Mouse (Mus musculus) layer of hippocampus, postnatal 10 days (tissue): ENCODE data around the gene Mrps34. TPM values are rescaled to one million over a fixed set of nuclear protein-coding genes. Genes with fewer than 3 reads are reported as not detected.

Experiments used
- total RNA-seq, 2 experiments: library from RNA; stranded (reverse); gene quantifications; 2 replicates each; pipeline ENCODE4 v1.2.3; 2021

Gene Mrps34
- total RNA-seq, 2 experiments from 2014 or later, result 74.1 to 77.8 TPM

Other genes with a start within 250 kb of the Mrps34 start
- gene Slc9a3r2, start 244.8 kb upstream of the Mrps34 start, total RNA-seq, result 10 to 100 TPM; 48.5 to 49.4 TPM
- gene Npw, start 236.7 kb upstream of the Mrps34 start, total RNA-seq, result 1 to 10 TPM; 1.3 to 1.6 TPM
- gene Zfp598, start 225.4 kb upstream of the Mrps34 start, total RNA-seq, result 10 to 100 TPM; 40.1 to 43.6 TPM
- gene Syngr3, start 205.2 kb upstream of the Mrps34 start, total RNA-seq, result 100 to 1,000 TPM; 211 to 212 TPM
- 10 to 100 TPM; 19.3 to 22.4 TPM for gene Gfer, start 199.0 kb upstream of the Mrps34 start, total RNA-seq
- gene Noxo1, start 198.9 kb upstream of the Mrps34 start, total RNA-seq, result 1 to 10 TPM; 4.8 to 5.0 TPM
- 10 to 100 TPM; 28.5 to 34.3 TPM for gene Tbl3, start 187.5 kb upstream of the Mrps34 start, total RNA-seq
- not detected for gene Rnf151, start 177.1 kb upstream of the Mrps34 start, total RNA-seq
- gene Rps2, start 177.0 kb upstream of the Mrps34 start, total RNA-seq, result 100 to 1,000 TPM; 563 to 651 TPM
- 100 to 1,000 TPM; 180 to 197 TPM for gene Ndufb10, start 170.6 kb upstream of the Mrps34 start, total RNA-seq
- under 1 TPM; 0.53 to 0.62 TPM for gene Rpl3l, start 167.3 kb upstream of the Mrps34 start, total RNA-seq
- gene Msrb1, start 158.5 kb upstream of the Mrps34 start, total RNA-seq, result 10 to 100 TPM; 46.7 to 47.5 TPM
- gene Hs3st6, start 142.1 kb upstream of the Mrps34 start, total RNA-seq, result under 1 TPM in 1 of 2 experiments, not detected in 1; 0.40 TPM
- gene Meiob, start 90.8 kb upstream of the Mrps34 start, total RNA-seq, result not detected
- gene Hagh, start 55.0 kb upstream of the Mrps34 start, total RNA-seq, result 10 to 100 TPM; 81.5 to 87.7 TPM
- gene Fahd1, start 44.8 kb upstream of the Mrps34 start, total RNA-seq, result 10 to 100 TPM; 15.6 to 16.2 TPM
- gene Igfals, start 29.1 kb upstream of the Mrps34 start, total RNA-seq, result not detected
- gene Nubp2, start 8.8 kb upstream of the Mrps34 start, total RNA-seq, result 10 to 100 TPM; 40.4 to 40.5 TPM
- gene Spsb3, start 8.5 kb upstream of the Mrps34 start, total RNA-seq, result 10 to 100 TPM; 36.4 to 36.9 TPM
- gene Eme2, start within 50 bp of the Mrps34 start, total RNA-seq, result 10 to 100 TPM; 61.6 to 62.1 TPM
- 10 to 100 TPM; 40.8 to 44.2 TPM for gene Nme3, start 1.4 kb downstream of the Mrps34 start, total RNA-seq
- 100 to 1,000 TPM; 276 to 287 TPM for gene Mapk8ip3, start 41.9 kb downstream of the Mrps34 start, total RNA-seq
- gene Jpt2, start 65.6 kb downstream of the Mrps34 start, total RNA-seq, result 10 to 100 TPM; 13.0 to 14.1 TPM
- gene Cramp1l, start 120.7 kb downstream of the Mrps34 start, total RNA-seq, result 10 to 100 TPM; 27.2 to 28.9 TPM
- gene Ift140, start 121.0 kb downstream of the Mrps34 start, total RNA-seq, result 10 to 100 TPM; 25.6 to 30.1 TPM
- 1 to 10 TPM; 7.4 to 7.9 TPM for gene Tmem204, start 188.5 kb downstream of the Mrps34 start, total RNA-seq
- gene Telo2, start 220.9 kb downstream of the Mrps34 start, total RNA-seq, result 10 to 100 TPM; 36.5 to 43.3 TPM
- 1 to 10 TPM in 1 of 2 experiments, under 1 TPM in 1; 0.89 to 1.4 TPM for gene Ptx4, start 225.6 kb downstream of the Mrps34 start, total RNA-seq
- gene Clcn7, start 238.3 kb downstream of the Mrps34 start, total RNA-seq, result 10 to 100 TPM; 40.3 to 46.5 TPM